Comparison of ENCODE assay signal across 20 mouse cellular contexts in the genomic region with DNA sequence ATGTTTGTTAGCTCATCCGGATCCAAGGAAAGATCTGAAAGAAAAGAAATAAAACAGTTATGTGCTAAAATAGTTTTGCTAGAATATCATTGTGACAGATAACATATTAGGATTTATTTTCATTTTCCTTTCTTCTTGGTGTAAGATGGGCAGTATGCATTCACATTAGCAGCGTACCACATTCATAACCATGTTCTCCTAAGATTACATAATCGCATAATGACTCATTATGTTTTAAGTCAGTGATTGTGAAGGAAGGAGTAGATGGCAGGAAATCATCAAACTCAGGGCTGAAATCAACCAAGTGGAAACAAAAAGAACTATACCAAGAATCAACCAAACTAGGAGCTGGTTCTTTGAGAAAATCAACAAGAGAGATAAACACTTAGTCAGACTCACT. TPM values are rescaled to one million over a fixed set of nuclear protein-coding genes. Genes with fewer than 3 reads are reported as not detected.
"Had no signal": no experiment of that assay in that cellular context is flagged by ENCODE, and none has a peak within 500 bp of the region (broad histone marks: within the 10 kb centered on the region; RNA-seq: fewer than 3 reads in every experiment).

No protein-coding gene starts in this region.

- H3K27ac ChIP-seq: liver, embryonic 12.5 days; liver, embryonic 14.5 days; midbrain, embryonic 10.5 days; midbrain, embryonic 12.5 days; neural tube, embryonic 13.5 days; neural tube, embryonic 15.5 days had no signal

- H3K4me1 ChIP-seq: liver, embryonic 12.5 days; midbrain, embryonic 10.5 days; midbrain, embryonic 12.5 days; neural tube, embryonic 13.5 days; neural tube, embryonic 15.5 days had no signal

- H3K4me2 ChIP-seq: liver, embryonic 12.5 days; lung, embryonic 14.5 days; midbrain, embryonic 12.5 days; neural tube, embryonic 13.5 days; neural tube, embryonic 15.5 days had no signal

- ATAC-seq: liver, embryonic 12.5 days; midbrain, embryonic 16.5 days had no signal

- H3K36me3 ChIP-seq: neural tube, embryonic 15.5 days had no signal

- H3K9me3 ChIP-seq: liver, embryonic 12.5 days; midbrain, embryonic 10.5 days; midbrain, embryonic 12.5 days; neural tube, embryonic 13.5 days; neural tube, embryonic 15.5 days had no signal

- DNase-seq: lung, adult 18-20 months; lung, embryonic 14.5 days; lung, postnatal 10 days; lung, postnatal 4 days; midbrain, embryonic 14.5 days; right cerebral cortex, postnatal 14 days; right cerebral cortex, postnatal 4 days; spleen, adult 18-20 months; thymus, adult 2 months; thymus, postnatal 25 days; thymus, postnatal 4 days had no signal

- H3K9ac ChIP-seq: liver, embryonic 12.5 days; liver, embryonic 14.5 days; lung, embryonic 14.5 days; midbrain, embryonic 12.5 days; neural tube, embryonic 13.5 days; neural tube, embryonic 15.5 days had no signal

- H3K4me3 ChIP-seq: liver, embryonic 12.5 days; midbrain, embryonic 10.5 days; midbrain, embryonic 12.5 days; myocyte; neural tube, embryonic 13.5 days; neural tube, embryonic 15.5 days had no signal

RNA-seq across cellular contexts. Expression of a gene that starts 5.8 kb away (rescaled TPM):
- polyA plus RNA-seq: myocyte; urinary bladder, adult 2 months had no signal
